Mouse (Mus musculus) cortical plate, adult 2 months (tissue): ENCODE measurements at regions not wholly inside any gene's neighbourhood (a gene's known extent, or its start where the extent isn't known, plus 50 kb on each side); places are given as distances from the start of the nearest gene placed in this dataset.

Experiments
- H3K27ac ChIP-seq: fragments of 200-500 bp; 2 replicates; pipeline ENCODE4 v1.5.1; 2012; ENCODE audit warnings: low read length, control low read depth, inconsistent platforms; ENCODE audit not compliant: insufficient read depth
- H3K4me1 ChIP-seq: fragments of 200-500 bp; 2 replicates; pipeline ENCODE4 v1.6.1; 2011; ENCODE audit warnings: low read length; ENCODE audit not compliant: control insufficient read depth, insufficient read depth
- H3K4me3 ChIP-seq: fragments of 200-500 bp; 2 replicates; pipeline ENCODE4 v1.5.1; 2011; ENCODE audit warnings: mild to moderate bottlenecking, low read length, control low read depth; ENCODE audit not compliant: insufficient read depth
- CTCF ChIP-seq: fragments of 200-500 bp; IDR thresholded peaks from 2 replicates; pipeline ENCODE4 v1.5.1; 2011; ENCODE audit warnings: mild to moderate bottlenecking, control low read depth, low read length; ENCODE audit not compliant: insufficient read depth; ENCODE audit errors: extremely low read depth
- POLR2A ChIP-seq: fragments of 200-500 bp; IDR thresholded peaks from 2 replicates; pipeline ENCODE4 v1.6.1; 2011; ENCODE audit warnings: mild to moderate bottlenecking, low read length, control low read depth; ENCODE audit not compliant: insufficient read depth; ENCODE audit errors: extremely low read depth

DNA sequence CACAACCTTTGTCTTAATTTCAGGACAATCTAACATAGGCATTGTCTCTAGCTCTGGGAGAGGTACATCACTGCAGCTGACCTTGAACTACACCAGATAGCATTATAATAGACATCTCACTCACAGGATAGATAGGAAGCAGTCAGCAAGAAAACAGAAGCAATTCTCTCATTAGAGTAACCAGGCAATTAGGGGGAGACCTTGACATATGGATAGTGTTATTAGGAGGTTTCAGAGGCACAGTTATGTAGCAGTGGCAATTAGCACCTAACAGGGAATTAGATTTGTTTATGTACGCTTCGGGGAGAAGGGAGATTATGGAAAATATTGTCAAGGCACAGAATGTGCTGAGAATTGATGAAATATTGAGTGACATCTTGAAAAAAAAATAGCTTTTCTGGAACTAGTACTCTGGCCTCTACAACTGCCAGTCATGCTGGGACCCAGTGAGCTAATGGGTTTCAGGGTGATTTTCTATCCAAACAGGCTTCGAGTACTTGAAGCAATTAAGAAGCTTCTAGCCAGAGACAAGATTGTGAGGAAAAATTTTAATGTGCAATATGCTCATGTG lies 216.8 kb upstream of the Aco1 start:
- no peak overlapping the region for H3K4me3 ChIP-seq
- TF ChIP-seq POLR2A (no peak), CTCF (no peak)
- H3K27ac ChIP-seq = no peak overlapping the region
- H3K4me1 ChIP-seq = no peaks in the 10 kb centered on the region

DNA sequence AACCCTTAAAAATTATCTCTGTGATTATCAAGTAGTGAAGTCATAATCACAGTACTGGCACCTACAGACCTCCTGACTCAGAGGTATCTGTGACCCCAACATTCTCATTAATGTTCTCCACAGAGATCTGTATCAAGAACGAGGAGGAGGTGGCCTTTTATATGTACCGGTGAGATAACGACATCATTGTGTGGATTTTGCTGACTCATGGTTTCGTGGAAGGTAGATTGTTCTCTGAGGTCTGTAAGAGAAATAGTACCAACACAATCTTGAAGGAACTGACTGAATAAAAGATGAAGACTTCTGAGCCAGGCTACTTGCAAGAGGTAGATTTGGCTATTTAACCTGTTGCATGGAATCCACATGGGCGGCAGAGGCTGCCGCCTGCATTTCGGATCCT lies 216.3 kb upstream of the Aco1 start:
- Histone ChIP-seq H3K27ac (no peak overlapping the region), H3K4me1 (no peaks in the 10 kb centered on the region), H3K4me3 (no peak overlapping the region)
- no peak for TF ChIP-seq POLR2A
- no peak for TF ChIP-seq CTCF

DNA sequence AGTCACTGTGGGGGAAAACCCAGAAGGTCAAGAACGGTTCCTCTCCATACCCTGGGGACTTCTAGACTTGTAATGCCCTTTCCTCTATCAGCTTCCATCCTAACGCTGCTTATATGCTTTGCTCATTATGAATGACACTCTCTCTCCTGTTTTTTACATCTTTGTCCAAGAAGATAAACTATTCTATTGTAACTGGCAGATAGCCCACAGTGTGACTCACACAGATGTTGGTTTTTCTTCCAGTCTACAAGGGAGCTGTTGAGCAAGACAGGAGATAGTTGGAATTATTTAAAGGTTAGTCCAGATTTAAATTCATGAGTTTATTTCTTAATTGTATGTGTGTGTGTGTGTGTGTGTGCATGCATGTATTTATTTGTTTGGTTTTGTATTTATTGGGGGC lies 214.4 kb upstream of the Aco1 start:
- no peak for TF ChIP-seq CTCF
- no peak for TF ChIP-seq POLR2A
- H3K4me1 ChIP-seq = no peaks in the 10 kb centered on the region
- H3K27ac ChIP-seq = no peak overlapping the region
- H3K4me3 ChIP-seq = no peak overlapping the region

DNA sequence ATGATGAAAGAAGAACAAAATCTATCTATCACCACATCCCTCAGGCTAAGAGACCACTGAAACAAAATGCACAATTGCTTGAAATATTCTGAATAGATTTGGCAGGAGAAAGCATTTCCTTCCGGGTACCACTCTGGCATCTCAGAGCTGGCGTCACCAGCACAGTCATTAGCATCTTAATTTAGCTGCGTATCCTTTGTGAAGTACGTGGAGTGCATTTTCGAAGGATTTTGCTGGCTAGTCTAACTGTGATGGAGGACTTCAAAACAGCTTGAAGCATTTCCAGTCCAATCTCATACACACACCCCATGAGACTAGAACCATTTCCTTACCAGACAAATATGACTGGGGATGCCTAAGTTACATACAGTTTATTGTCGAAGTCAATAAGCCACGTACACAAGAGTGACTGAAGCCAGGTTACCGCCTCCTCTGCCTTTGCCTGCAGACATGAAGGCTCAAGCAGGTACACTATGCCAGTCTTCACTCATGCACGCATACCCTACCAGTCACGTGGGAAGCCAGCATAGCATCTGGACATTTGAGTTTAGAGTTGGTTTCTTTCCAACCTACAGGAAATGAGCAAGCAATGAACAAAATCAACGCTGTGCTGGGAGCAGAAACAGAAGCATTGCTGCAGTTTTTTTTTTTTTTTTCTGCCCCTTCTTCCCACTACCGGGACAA lies 208.7 kb upstream of the Aco1 start:
- Histone ChIP-seq H3K4me1 (no peaks in the 10 kb centered on the region), H3K4me3 (no peak overlapping the region), H3K27ac (no peak overlapping the region)
- no peak for TF ChIP-seq CTCF
- no peak for TF ChIP-seq POLR2A

DNA sequence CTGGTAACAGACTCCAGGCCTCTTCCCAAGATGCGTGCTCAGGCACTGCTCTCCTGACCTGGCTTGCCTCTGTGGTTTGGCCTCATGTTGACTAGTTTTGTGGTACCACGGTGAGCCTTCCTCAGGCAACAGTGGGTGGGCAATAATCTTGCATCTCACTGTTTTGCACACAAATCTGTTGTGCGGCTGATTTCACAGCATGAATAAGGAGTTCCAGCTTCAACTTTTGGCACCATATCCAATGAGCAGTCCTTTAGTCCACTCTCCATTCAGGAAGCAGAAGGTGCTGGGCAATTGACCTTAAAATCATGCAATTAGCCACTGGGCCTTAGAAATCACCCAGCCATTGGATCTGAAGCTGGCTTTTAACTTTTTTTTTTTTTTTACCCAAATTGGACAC lies 184.2 kb upstream of the Aco1 start:
- Histone ChIP-seq H3K27ac (no peak overlapping the region), H3K4me3 (no peak overlapping the region), H3K4me1 (no peaks in the 10 kb centered on the region)
- TF ChIP-seq POLR2A = no peak
- no peak for TF ChIP-seq CTCF

DNA sequence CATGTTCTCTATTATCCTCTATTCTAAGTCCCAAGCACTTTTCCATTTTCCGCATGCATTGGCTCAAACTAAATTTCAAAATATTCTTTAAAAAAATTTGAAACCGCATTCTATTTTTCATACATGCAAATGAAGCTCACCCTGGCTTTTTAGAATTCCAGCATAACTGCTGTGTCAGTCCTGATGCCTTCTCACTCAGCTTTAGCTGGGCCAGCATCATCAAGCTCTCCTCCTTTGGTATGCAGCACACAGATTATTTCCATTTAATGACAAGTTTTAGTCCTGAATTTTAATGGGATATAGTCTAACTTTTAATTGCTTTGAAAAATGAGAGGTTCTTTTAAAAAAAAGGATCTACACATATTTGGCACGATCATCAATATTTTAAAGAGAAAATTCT lies 174.9 kb upstream of the Aco1 start:
- no peaks in the 10 kb centered on the region for H3K4me1 ChIP-seq
- no peak overlapping the region for H3K4me3 ChIP-seq
- TF ChIP-seq CTCF (no peak), POLR2A (no peak)
- H3K27ac ChIP-seq = no peak overlapping the region

DNA sequence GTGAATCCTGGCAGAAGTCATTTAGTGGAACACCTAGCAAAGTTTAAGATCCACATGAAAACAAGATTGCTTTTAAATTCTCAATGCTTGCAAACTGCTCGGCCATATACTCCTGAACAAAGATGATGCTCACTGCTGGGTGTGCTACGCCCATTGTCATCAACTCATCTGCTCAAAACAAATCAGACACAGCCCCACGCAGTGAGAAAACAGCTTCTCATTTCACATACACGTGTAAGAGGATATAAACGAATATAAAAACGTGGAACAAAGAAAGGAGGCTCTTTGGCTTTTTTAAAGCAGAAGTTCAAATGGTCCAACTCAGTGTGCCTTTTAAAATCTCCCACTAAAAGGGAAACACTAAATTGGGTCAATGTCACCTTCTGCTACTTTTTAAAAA lies 151.5 kb upstream of the Aco1 start:
- no peaks in the 10 kb centered on the region; the same call in 1 of the 2 replicates for H3K4me1 ChIP-seq
- H3K4me3 ChIP-seq = no peak overlapping the region
- no peak for TF ChIP-seq POLR2A
- H3K27ac ChIP-seq = 0 out of 2 replicates have a peak overlapping the region, but pooled peaks have one; percentile 77

DNA sequence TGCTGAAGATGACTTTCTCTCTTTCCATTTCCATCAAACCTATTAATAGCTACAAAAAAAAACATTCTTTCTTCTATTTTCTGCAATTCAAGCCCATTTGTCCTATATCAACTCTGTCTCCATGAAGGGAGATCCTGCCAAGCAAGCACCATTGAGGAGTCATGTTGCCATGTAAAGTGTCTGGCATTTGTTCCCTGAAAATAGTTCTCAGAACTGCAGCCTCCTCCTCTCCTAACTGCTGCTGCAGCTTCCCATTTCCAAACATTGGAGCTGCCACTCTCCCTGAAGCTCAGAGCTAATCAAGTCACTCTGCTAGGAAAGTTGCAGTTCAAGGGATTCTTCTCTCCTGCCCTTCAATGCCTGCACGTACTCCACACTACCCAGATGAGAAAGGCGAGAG lies 151.0 kb upstream of the Aco1 start:
- H3K4me3 ChIP-seq = no peak overlapping the region
- TF ChIP-seq POLR2A (no peak), CTCF (no peak)
- no peaks in the 10 kb centered on the region; the same call in 1 of the 2 replicates for H3K4me1 ChIP-seq
- H3K27ac ChIP-seq = peak overlapping the region; percentile 58; the same call in 1 of the 2 replicates

DNA sequence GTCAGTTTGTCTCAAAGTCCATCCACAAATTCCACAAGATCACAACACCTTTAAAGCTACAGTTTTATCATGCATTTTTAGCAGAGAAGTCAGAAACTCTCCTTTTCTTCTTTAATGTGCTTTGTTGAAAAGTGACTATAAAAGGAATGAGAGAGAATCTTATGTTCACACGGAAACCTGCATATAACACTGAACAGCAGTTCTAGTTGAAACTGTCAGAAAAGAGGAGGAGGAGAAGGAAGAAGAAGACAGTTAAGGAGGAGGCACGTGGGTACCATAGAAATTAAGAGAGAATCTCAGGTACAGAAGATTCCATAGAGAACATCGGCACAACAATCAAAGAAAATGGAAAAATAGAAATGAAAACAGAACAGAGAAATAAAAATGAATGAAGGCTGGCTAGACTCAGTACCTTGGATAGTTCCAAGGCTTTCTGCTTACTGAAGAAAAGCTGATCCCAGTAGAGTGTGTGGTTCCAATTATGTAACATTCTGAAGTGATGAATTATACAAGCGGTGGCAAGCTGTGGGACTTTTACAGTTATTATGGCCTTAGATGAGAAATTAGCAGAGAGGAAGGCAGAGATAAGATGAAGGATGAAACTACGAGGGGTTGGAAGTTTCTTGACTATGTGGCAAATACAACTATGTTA lies 144.0 kb upstream of the Aco1 start:
- no peak for TF ChIP-seq CTCF
- no peak for TF ChIP-seq POLR2A
- 0 out of 2 replicates have a peak overlapping the region, but pooled peaks have one; percentile 23 for H3K27ac ChIP-seq
- H3K4me3 ChIP-seq = no peak overlapping the region
- H3K4me1 ChIP-seq = no peaks in the 10 kb centered on the region

DNA sequence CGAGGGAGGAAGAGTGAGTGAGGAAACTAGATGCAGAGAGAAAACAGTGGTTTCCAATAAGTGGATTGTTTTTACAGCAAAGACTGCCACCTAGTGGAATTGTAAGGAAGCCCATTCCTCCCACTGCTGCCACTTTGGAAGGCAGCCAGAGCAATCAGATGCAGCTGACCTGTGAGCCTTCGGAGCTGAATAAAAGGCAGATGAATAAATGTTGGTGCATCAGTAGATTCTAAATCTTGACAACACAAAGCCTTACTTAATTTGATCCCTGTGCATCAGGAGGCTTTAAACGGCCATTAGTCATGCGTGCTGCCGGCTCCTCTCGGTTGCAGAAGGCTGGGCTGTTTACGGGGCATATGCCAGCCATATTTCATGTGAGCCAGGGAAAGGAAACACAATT lies 128.2 kb upstream of the Aco1 start:
- TF ChIP-seq POLR2A = no peak
- TF ChIP-seq CTCF = peak; percentile 68
- Histone ChIP-seq H3K4me1 (no peaks in the 10 kb centered on the region), H3K27ac (no peak overlapping the region), H3K4me3 (peak overlapping the region; percentile 28)
